Mouse (Mus musculus): Measurements from ENCODE around the gene Eif3b.

DNA sequence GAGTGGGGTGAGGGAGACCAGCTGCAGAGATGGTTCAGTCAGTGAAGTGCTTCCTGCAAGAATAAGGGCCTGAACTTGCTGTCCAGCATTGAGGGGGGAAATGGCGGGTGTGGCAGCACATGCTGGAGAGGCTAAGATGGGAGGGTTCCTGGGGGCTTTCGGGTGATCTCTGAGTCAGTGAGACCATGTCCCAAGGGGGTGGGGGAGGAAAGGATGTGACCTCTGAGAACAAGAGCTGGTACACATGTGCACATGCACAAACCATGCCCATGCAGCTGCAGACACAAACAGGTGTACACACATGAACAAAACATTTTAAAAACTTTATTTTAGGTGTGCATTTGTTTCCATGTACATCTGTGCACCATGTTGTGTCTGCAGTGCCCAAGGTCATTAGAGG, 45.4 kb upstream of the Eif3b start:
- TF ChIP-seq CTCF (IDR thresholded peaks at IDR 0.05; ENCODE audit: control insufficient read depth, insufficient read depth, insufficient read length) (no peak), USF1 (IDR thresholded peaks at IDR 0.05; ENCODE audit: low read depth) (no peak), CEBPB (IDR thresholded peaks at IDR 0.05; ENCODE audit: low read depth) (no peak), MYOG (IDR thresholded peaks at IDR 0.05; ENCODE audit: control insufficient read depth, extremely low read depth, insufficient read length) (no peak), FOSL1 (IDR thresholded peaks at IDR 0.05; ENCODE audit: insufficient read depth, low read length, poor library complexity, severe bottlenecking) (no peak), MYOD1 (IDR thresholded peaks at IDR 0.05; ENCODE audit: control insufficient read depth, insufficient read length, low read depth) (no peak)
